Mouse (Mus musculus) small intestine, adult 2 months (tissue): ENCODE measurements around the gene Sparcl1. TPM values are rescaled to one million over a fixed set of nuclear protein-coding genes. Genes with fewer than 3 reads are reported as not detected.

Experiments used
- H3K27ac ChIP-seq: fragments of 200-500 bp; 2 replicates; pipeline ENCODE4 v1.5.1; 2012; ENCODE audit warnings: low read depth, low read length, control low read depth, inconsistent platforms; ENCODE audit not compliant: insufficient read depth
- H3K27me3 ChIP-seq: fragments of 200-500 bp; 2 replicates; pipeline ENCODE4 v1.6.1; 2012; ENCODE audit warnings: mild to moderate bottlenecking, moderate library complexity, low read length, inconsistent platforms; ENCODE audit not compliant: control insufficient read depth, insufficient read depth
- H3K36me3 ChIP-seq: fragments of 200-500 bp; 2 replicates; pipeline ENCODE4 v1.6.1; 2012; ENCODE audit warnings: mild to moderate bottlenecking, low read length, control low read depth, inconsistent platforms; ENCODE audit not compliant: control insufficient read depth, insufficient read depth
- H3K4me1 ChIP-seq: fragments of 200-500 bp; 2 replicates; pipeline ENCODE4 v1.6.1; 2012; ENCODE audit warnings: low read length, inconsistent platforms, mixed read lengths; ENCODE audit not compliant: control insufficient read depth, insufficient read depth, insufficient read length
- H3K4me3 ChIP-seq: fragments of 200-500 bp; 2 replicates; pipeline ENCODE4 v1.5.1; 2012; ENCODE audit warnings: low read depth, mild to moderate bottlenecking, control low read depth, inconsistent platforms, low read length, moderate library complexity
- CTCF ChIP-seq: fragments of 200-500 bp; IDR thresholded peaks from 2 replicates; pipeline ENCODE4 v1.5.1; 2012; ENCODE audit warnings: low read depth, mild to moderate bottlenecking, control low read depth, inconsistent platforms, low read length, moderate library complexity, mixed read lengths; ENCODE audit not compliant: insufficient replicate concordance, insufficient read length; ENCODE audit errors: extremely low read depth
- POLR2A ChIP-seq: fragments of 200-500 bp; IDR thresholded peaks from 2 replicates; pipeline ENCODE4 v1.6.1; 2012; ENCODE audit warnings: low read depth, mild to moderate bottlenecking, control low read depth, inconsistent platforms, low read length, moderate library complexity
- WGBS: fragments of 180-500 bp; shearing (Covaris S2); methylation state at CpG from one replicate; pipeline ENCODE4 v1.1.7; 2018; 5-methylcytosine and 5-hydroxymethylcytosine counted together
- polyA plus RNA-seq: library from polyadenylated mRNA; depleted of rRNA; stranded (reverse); fragments of >200 nt; gene quantifications from 2 replicates; pipeline ENCODE4 v1.2.3, GENCODE M21; 2012

Gene Sparcl1
- polyA plus RNA-seq, 1 experiment = 28.8 TPM

DNA sequence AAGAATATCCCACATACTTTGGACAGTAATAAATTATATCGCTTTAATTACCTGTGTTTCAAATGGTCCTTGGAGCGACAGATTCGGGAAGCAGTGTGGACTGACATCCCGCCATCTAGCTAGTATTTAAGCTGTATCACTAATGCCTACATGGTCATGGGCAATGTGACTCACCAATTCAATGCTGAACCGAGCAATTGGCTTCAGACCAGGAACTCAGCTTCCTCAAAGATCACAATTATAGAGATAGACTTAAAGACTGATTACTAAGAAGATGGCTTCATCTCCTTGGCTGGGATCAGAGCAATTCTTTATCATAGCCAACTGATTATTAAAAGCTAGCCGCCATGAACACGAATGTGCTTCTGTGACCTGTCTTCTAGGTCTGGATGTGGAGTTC lies 36.0 kb downstream of the Sparcl1 start, which contains the start of gene Gm17660:
Gene Gm17660 (minus strand): TSS at position 101 of the 400 bp plus-strand sequence.
- WGBS = 54% methylated on average over 7 of the region's 7 CpGs
- H3K27me3 ChIP-seq = no peaks in the 10 kb centered on the region
- TF ChIP-seq POLR2A (no peak), CTCF (no peak)

DNA sequence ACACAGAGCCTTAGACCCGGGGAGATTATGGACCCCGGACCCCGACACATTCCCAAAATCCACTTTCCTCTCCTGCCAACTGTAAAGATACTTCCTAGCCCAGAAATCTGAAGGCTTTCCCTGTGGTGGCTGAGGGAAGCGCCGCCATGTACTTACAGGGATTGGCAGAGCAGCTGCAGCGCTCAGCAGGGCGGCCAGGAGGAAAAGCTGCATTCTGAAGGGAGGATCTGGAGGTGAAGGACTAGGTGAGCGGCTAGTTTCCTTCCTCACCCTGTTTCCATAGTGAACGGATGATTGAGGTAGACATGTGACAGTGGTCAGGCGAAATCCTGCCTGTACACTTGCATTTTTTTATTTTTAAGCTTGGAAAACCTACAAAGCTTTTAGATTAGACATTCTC lies 37.2 kb downstream of the Sparcl1 start:
- 31% methylated on average over 10 of the region's 10 CpGs for WGBS
- Histone ChIP-seq H3K27me3 (no peaks in the 10 kb centered on the region), H3K36me3 (no peaks in the 10 kb centered on the region), H3K27ac (no peak overlapping the region), H3K4me3 (no peak overlapping the region), H3K4me1 (no peaks in the 10 kb centered on the region; the same call in 1 of the 2 replicates)
- no peak for TF ChIP-seq CTCF
- TF ChIP-seq POLR2A = no peak

More for the DNA sequence above, 36.0 kb downstream of the Sparcl1 start, which contains the start of gene Gm17660:
- Histone ChIP-seq H3K36me3 (no peaks in the 10 kb centered on the region), H3K4me1 (no peaks in the 10 kb centered on the region), H3K4me3 (no peak within 1 kb of the TSS), H3K27ac (no peak within 1 kb of the TSS)

DNA sequence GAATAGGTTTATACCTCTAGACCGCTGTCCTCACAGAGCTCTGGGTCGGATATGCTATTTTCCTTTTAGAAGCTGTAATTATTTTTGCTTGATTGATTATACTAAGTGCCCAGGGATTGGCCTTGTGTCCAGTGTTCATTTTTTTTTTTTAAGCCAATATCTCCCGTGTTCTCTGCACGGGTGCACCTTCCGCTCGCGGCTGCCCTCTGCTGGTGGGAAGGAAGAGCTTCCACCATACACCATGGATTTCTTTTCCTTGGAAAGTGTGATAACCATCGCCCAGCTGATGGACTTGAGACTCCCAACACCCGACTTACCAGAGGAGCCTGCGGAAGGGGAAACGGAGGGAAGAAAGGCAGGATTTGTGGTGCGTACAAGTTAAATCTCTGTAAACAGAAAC lies 39.1 kb downstream of the Sparcl1 start:
- Histone ChIP-seq H3K4me1 (no peaks in the 10 kb centered on the region; the same call in 1 of the 2 replicates), H3K4me3 (peak overlapping the region; percentile 43), H3K27ac (no peak overlapping the region), H3K27me3 (no peaks in the 10 kb centered on the region), H3K36me3 (no peaks in the 10 kb centered on the region)
- TF ChIP-seq CTCF (peak; percentile 98), POLR2A (no peak)
- 16% methylated on average over 12 of the region's 12 CpGs for WGBS

DNA sequence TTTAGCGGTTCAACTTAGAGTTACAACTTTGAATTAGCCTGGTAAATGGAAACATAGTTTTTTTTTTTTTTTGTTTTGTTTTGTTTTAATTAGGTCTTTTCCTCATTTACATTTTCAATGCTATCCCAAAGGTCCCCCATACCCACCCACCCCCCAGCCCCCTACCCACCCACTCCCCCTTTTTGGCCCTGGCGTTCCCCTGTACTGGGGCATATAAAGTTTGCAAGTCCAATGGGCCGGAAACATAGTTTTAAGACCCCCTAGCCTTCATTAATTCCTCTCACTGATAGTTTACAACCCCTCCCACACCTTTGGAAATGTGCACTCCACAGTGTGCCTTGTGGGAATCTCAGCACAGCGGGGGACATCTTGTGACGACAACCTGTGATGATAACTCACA lies 39.9 kb downstream of the Sparcl1 start:
- Histone ChIP-seq H3K4me1 (no peaks in the 10 kb centered on the region; the same call in 1 of the 2 replicates), H3K36me3 (no peaks in the 10 kb centered on the region), H3K27ac (no peak overlapping the region), H3K27me3 (no peaks in the 10 kb centered on the region), H3K4me3 (no peak overlapping the region)
- WGBS = 95% methylated on average over 5 of the region's 5 CpGs
- no peak for TF ChIP-seq POLR2A
- TF ChIP-seq CTCF = no peak

DNA sequence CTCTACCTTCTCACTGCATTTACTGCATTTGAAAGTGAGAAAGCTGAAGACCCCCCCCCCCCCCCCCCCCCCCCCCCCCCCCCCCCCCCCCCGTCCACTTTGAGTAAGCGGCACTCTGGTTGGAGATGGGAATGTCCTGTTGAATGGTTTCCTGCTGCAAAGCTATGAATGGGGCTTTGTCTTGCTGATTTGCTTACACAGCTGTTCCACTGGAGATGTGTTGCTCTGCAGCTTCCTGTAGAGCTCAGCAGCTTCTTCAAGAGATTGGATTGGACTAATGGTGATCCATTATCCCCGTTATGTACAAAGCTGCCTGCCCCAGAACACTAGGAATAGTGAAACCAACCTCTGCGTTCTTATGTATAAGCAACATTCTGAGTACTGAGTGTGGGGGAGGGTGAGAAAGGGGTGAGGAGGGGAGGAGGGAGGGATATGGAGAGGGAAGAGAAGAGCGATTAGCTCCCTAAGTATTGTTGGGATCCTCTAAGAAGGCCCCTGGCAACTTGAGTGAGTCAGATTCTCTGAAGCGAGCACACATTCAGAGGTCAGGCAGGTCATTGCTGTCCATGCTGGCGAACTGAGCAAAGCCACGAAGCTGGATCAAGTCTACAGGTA lies 41.2 kb downstream of the Sparcl1 start:
- 30% methylated on average over 7 of the region's 8 CpGs for WGBS

DNA sequence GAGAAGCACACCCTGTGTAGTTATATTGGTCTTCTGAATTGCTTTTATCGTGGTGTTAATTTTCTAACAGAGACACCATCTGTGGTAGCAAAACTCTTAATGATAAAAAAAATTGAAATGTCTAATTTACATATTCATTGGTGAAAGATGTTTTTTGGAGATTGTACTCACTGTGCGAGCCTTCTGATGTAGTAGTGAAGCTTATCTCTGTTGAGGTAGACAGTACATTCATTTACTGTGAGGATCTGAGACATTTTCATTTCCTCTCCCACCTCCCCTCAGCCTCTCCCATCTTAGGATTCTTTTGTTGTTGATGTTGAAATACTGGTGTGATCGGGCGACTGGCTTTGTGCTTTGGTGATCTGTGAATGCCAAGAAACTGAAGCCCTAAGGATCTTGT lies 42.5 kb downstream of the Sparcl1 start:
- Histone ChIP-seq H3K4me1 (no peaks in the 10 kb centered on the region; the same call in 1 of the 2 replicates), H3K36me3 (no peaks in the 10 kb centered on the region), H3K27me3 (no peaks in the 10 kb centered on the region), H3K4me3 (no peak overlapping the region), H3K27ac (no peak overlapping the region)
- TF ChIP-seq POLR2A (no peak), CTCF (no peak)
- 90% methylated on average over 4 of the region's 4 CpGs for WGBS

More for the DNA sequence above, 41.2 kb downstream of the Sparcl1 start:
- no peak overlapping the region for H3K4me3 ChIP-seq
- H3K4me1 ChIP-seq = no peaks in the 10 kb centered on the region; the same call in 1 of the 2 replicates
- TF ChIP-seq POLR2A (no peak), CTCF (no peak)
- no peaks in the 10 kb centered on the region for H3K27me3 ChIP-seq
- H3K27ac ChIP-seq = no peak overlapping the region; the same call in 1 of the 2 replicates
- H3K36me3 ChIP-seq = no peaks in the 10 kb centered on the region

DNA sequence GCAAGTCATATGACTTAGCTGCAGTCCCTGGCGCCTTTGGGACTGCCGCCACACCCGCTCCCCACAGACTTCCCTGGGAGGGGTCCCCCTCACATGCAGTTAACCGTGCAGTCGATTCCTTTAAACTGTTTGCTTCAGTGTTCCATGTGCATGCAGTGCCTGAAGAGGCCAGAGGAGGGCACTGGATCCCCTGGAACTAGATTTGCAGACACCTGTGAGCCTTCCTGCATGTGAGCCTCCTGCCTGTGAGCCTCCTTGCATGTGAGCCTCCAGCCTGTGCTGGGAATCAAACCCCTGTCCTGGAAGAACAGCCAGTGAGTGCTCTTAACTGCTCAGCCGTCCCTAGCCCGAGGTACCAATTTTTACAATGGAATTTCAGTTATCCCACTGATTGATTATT lies 44.8 kb downstream of the Sparcl1 start:
- no peaks in the 10 kb centered on the region for H3K27me3 ChIP-seq
- 82% methylated on average over 7 of the region's 7 CpGs for WGBS
- H3K4me1 ChIP-seq = no peaks in the 10 kb centered on the region; the same call in 1 of the 2 replicates
- peaks cover 9% of the 10 kb centered on the region for H3K36me3 ChIP-seq
- no peak overlapping the region for H3K4me3 ChIP-seq
- no peak for TF ChIP-seq POLR2A
- peak; percentile 48; the same call in 1 of the 2 replicates for TF ChIP-seq CTCF
- no peak overlapping the region for H3K27ac ChIP-seq
